Mouse (Mus musculus) E14TG2a.4 (cell line): ENCODE results near the gene Rab40c.

Experiments
- CTCF ChIP-seq: conservative IDR thresholded peaks from 2 replicates; pipeline ENCODE4 v1.5.1; 2014; ENCODE audit warnings: low read length
- POU5F1 ChIP-seq: IDR thresholded peaks from 2 replicates; pipeline ENCODE4 v1.6.1; 2014; ENCODE audit warnings: low read length, borderline replicate concordance

- no peak for TF ChIP-seq CTCF
- no peak for TF ChIP-seq POU5F1
Measured at GRCm38 (mm10) chr17:25869498-25869897, 50.0 kb downstream of the Rab40c start.
